ENCODE assay signal across 26 mouse cellular contexts in genomic region chr7:120850165-120850564, GRCm38 (mm10). TPM values are rescaled to one million over a fixed set of nuclear protein-coding genes. Genes with fewer than 3 reads are reported as not detected.
DNase-seq lines count a peak whose midpoint lies in the region; ATAC-seq and TF ChIP-seq lines count a peak whose summit lies in the region.
"Had no signal": no experiment of that assay in that cellular context is flagged by ENCODE, and none has a peak within 500 bp of the region (broad histone marks: within the 10 kb centered on the region; RNA-seq: fewer than 3 reads in every experiment).

No protein-coding gene starts in this region.

- peak overlapping the region; percentile 87 for H3K27ac ChIP-seq in liver, embryonic 13.5 days
- no peak overlapping the region for H3K27ac ChIP-seq in liver, embryonic 11.5 days (ENCODE audit: low read depth, low read length)
- peak overlapping the region; percentile 44; the same call in 1 of the 2 replicates for H3K27ac ChIP-seq in bone marrow, adult 2 months (ENCODE audit: control insufficient read depth, insufficient read depth, low read depth, low read length, poor library complexity)
- H3K27ac ChIP-seq in liver, embryonic 16.5 days (ENCODE audit: low read length) = peak overlapping the region; percentile 89
- H3K27ac ChIP-seq: embryonic facial prominence, embryonic 12.5 days; forebrain, embryonic 13.5 days; heart, adult 2 months; hindbrain, embryonic 13.5 days; intestine, embryonic 15.5 days had no signal

- peaks cover 95% of the 10 kb centered on the region for H3K4me1 ChIP-seq in liver, embryonic 13.5 days (replicated peaks)
- H3K4me1 ChIP-seq in liver, embryonic 11.5 days (replicated peaks; ENCODE audit: control insufficient read depth, insufficient read depth, low read length) = peaks cover 28% of the 10 kb centered on the region
- H3K4me1 ChIP-seq in bone marrow, adult 2 months (ENCODE audit: control insufficient read depth, insufficient read depth, low read length) = peaks cover 12% of the 10 kb centered on the region
- peaks cover 76% of the 10 kb centered on the region for H3K4me1 ChIP-seq in liver, embryonic 16.5 days (ENCODE audit: control insufficient read depth, low read depth, low read length)

- peaks cover 38% of the 10 kb centered on the region for H3K36me3 ChIP-seq in liver, embryonic 13.5 days
- no peaks in the 10 kb centered on the region; the same call in 1 of the 2 replicates for H3K36me3 ChIP-seq in liver, embryonic 11.5 days (ENCODE audit: control insufficient read depth, insufficient read depth, low read length)
- H3K36me3 ChIP-seq in liver, embryonic 16.5 days (ENCODE audit: control insufficient read depth, insufficient read depth) = peaks cover 18% of the 10 kb centered on the region
- H3K36me3 ChIP-seq: heart, embryonic 15.5 days; intestine, embryonic 15.5 days had no signal

- TF ChIP-seq CTCF in bone marrow, adult 2 months (IDR thresholded peaks at IDR 0.05; ENCODE audit: control insufficient read depth, insufficient read depth, low read length) = no peak

- no peak for ATAC-seq in liver, embryonic 13.5 days (ENCODE audit: low read depth)
- ATAC-seq in liver, embryonic 11.5 days (replicated peaks; ENCODE audit: low FRiP score) = no peak
- ATAC-seq in liver, embryonic 16.5 days (ENCODE audit: low read depth) = no peak
- ATAC-seq: activated CD4-positive, CD25-positive, alpha-beta regulatory T cell, adult 4 months; CD4-positive, CD25-positive, alpha-beta regulatory T cell, adult 4 months; forebrain, embryonic 13.5 days; intestine, embryonic 15.5 days; Patski had no signal

- H3K9ac ChIP-seq in liver, embryonic 13.5 days = peak overlapping the region; percentile 70
- H3K9ac ChIP-seq in liver, embryonic 11.5 days (ENCODE audit: low read depth, low read length) = no peak overlapping the region
- peak overlapping the region; percentile 61 for H3K9ac ChIP-seq in liver, embryonic 16.5 days (ENCODE audit: low read depth, low read length)
- H3K9ac ChIP-seq: embryonic facial prominence, embryonic 12.5 days; forebrain, embryonic 13.5 days; heart, embryonic 15.5 days; hindbrain, embryonic 13.5 days; intestine, embryonic 15.5 days had no signal

- H3K9me3 ChIP-seq in liver, embryonic 13.5 days (replicated peaks) = no peaks in the 10 kb centered on the region
- no peaks in the 10 kb centered on the region for H3K9me3 ChIP-seq in liver, embryonic 11.5 days (ENCODE audit: control insufficient read depth, low read length)
- no peaks in the 10 kb centered on the region for H3K9me3 ChIP-seq in liver, embryonic 16.5 days (replicated peaks; ENCODE audit: control insufficient read depth, low read length)
- H3K9me3 ChIP-seq: embryonic facial prominence, embryonic 12.5 days; forebrain, embryonic 13.5 days; heart, embryonic 15.5 days; hindbrain, embryonic 13.5 days; intestine, embryonic 15.5 days had no signal

- DNase-seq in liver, embryonic 13.5 days = no peak
- DNase-seq in liver, embryonic 11.5 days (ENCODE audit: low spot score) = no peak
- DNase-seq in spleen, postnatal 36 days (ENCODE audit: low spot score in 2 of 2) = no peak
- no peak for DNase-seq in urinary bladder, postnatal 14 days (ENCODE audit: low spot score)
- DNase-seq in adrenal gland, adult 8-10 months = no peak
- DNase-seq: adrenal gland, postnatal 36 days; B cell, adult 2 months; cerebellum, adult 11-12 months; cerebellum, adult 9-10 months; cerebellum, postnatal 25 days; heart, adult 2 months; heart, postnatal 14 days had no signal

- H3K4me2 ChIP-seq in liver, embryonic 13.5 days = peak overlapping the region; percentile 62
- H3K4me2 ChIP-seq in liver, embryonic 11.5 days = no peak overlapping the region
- peak overlapping the region; percentile 59 for H3K4me2 ChIP-seq in liver, embryonic 16.5 days (ENCODE audit: low read depth, low read length)
- H3K4me2 ChIP-seq: embryonic facial prominence, embryonic 12.5 days; forebrain, embryonic 13.5 days; heart, embryonic 11.5 days; heart, embryonic 15.5 days; hindbrain, embryonic 13.5 days; intestine, embryonic 15.5 days had no signal

- H3K4me3 ChIP-seq in liver, embryonic 13.5 days (replicated peaks) = no peak overlapping the region
- H3K4me3 ChIP-seq in liver, embryonic 11.5 days (ENCODE audit: low read depth, low read length) = no peak overlapping the region
- H3K4me3 ChIP-seq in bone marrow, adult 2 months (replicated peaks; ENCODE audit: control insufficient read depth, low read depth, low read length) = no peak overlapping the region
- H3K4me3 ChIP-seq in liver, embryonic 16.5 days (ENCODE audit: low read depth, low read length) = no peak overlapping the region
- H3K4me3 ChIP-seq: embryonic facial prominence, embryonic 12.5 days; forebrain, embryonic 13.5 days; heart, adult 2 months; heart, embryonic 15.5 days; hindbrain, embryonic 13.5 days; intestine, embryonic 15.5 days had no signal

- WGBS in liver, embryonic 13.5 days (ENCODE audit: insufficient replicate concordance) = 84% methylated on average over 3 of the region's 3 CpGs
- WGBS in liver, embryonic 11.5 days = 84% methylated on average over 3 of the region's 3 CpGs
- WGBS in bone marrow, adult 2 months = 37% methylated on average over 3 of the region's 3 CpGs
- WGBS in liver, embryonic 16.5 days (ENCODE audit: insufficient replicate concordance) = 78% methylated on average over 3 of the region's 3 CpGs

- TF ChIP-seq POLR2A in bone marrow, adult 2 months (IDR thresholded peaks at IDR 0.05; ENCODE audit: borderline replicate concordance, control insufficient read depth, low read depth, low read length) = no peak

- no peaks in the 10 kb centered on the region for H3K27me3 ChIP-seq in liver, embryonic 13.5 days
- H3K27me3 ChIP-seq in liver, embryonic 11.5 days (replicated peaks; ENCODE audit: control insufficient read depth, insufficient read depth, low read length) = no peaks in the 10 kb centered on the region
- H3K27me3 ChIP-seq in liver, embryonic 16.5 days (ENCODE audit: control insufficient read depth, insufficient read depth, low read depth, low read length) = no peaks in the 10 kb centered on the region
- H3K27me3 ChIP-seq: embryonic facial prominence, embryonic 12.5 days; heart, embryonic 15.5 days; hindbrain, embryonic 13.5 days; intestine, embryonic 15.5 days; Patski had no signal

RNA-seq across cellular contexts. Expression of gene Eef2k, which starts 7.5 kb away (rescaled TPM):
- polyA plus RNA-seq in liver, embryonic 13.5 days (2015; fragmentation: Nextera tagmentation; extraction: Ambion mirVana) = 42.2 and 44.2 TPM in 2 replicates
- 21.2 and 23.2 TPM in 2 replicates for polyA plus RNA-seq in liver, embryonic 11.5 days (2014; fragmentation: Nextera tagmentation; extraction: Ambion mirVana)
- 39.2 and 39.8 TPM in 2 replicates for polyA plus RNA-seq in bone marrow, adult 2 months (2011; ENCODE audit: insufficient read depth, insufficient read length, low replicate concordance, missing spikeins)
- polyA plus RNA-seq in liver, embryonic 16.5 days (2015; fragmentation: Nextera tagmentation; extraction: Ambion mirVana) = 46.5 and 52.1 TPM in 2 replicates
- 10 to 100 TPM; 27.2 to 51.2 (median 40.8) TPM for total RNA-seq in adrenal gland, adult 8-10 months (2022)

RNA-seq across cellular contexts. Expression of gene Gm5737, which starts 38.0 kb away (rescaled TPM):
- not detected in 2 replicates for polyA plus RNA-seq in liver, embryonic 13.5 days (2015; fragmentation: Nextera tagmentation; extraction: Ambion mirVana)
- polyA plus RNA-seq in liver, embryonic 11.5 days (2014; fragmentation: Nextera tagmentation; extraction: Ambion mirVana) = not detected in 2 replicates
- not detected in 2 replicates for polyA plus RNA-seq in bone marrow, adult 2 months (2011; ENCODE audit: insufficient read depth, insufficient read length, low replicate concordance, missing spikeins)
- not detected in 2 replicates for polyA plus RNA-seq in liver, embryonic 16.5 days (2015; fragmentation: Nextera tagmentation; extraction: Ambion mirVana)
- total RNA-seq in adrenal gland, adult 8-10 months (2022) = not detected
- total RNA-seq: adrenal gland, adult 18-20 months; adrenal gland, postnatal 36 days; hematopoietic stem cell, adult 5-6 weeks had no signal
- polyA plus RNA-seq: activated CD4-positive, CD25-positive, alpha-beta regulatory T cell, adult 4 months; CD4-positive, CD25-positive, alpha-beta regulatory T cell, adult 4 months; cortical plate, adult 2 months; embryonic facial prominence, embryonic 12.5 days; forebrain, embryonic 13.5 days; heart, embryonic 11.5 days; heart, embryonic 15.5 days; hindbrain, embryonic 13.5 days; intestine, embryonic 15.5 days; Patski had no signal
